ENCODE assay signal across 18 mouse cellular contexts in the genomic region with DNA sequence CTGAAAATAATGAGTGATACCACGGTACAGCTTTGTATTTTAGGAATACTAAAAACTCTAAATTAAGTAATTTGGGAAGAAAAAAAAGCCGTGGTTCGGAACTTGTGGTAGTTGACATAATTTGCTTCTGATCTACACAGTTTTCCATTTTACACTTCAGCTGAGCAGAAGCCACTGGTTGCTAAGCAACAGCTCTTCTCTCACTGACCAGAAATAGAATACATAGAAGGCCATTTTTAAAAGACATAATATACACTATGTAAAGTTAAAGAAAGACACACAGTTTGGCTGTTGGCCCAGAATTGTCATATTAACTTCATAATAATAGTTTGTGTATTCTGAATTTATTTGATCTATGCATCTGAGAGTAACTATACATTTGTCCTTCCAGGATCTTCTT. TPM values are rescaled to one million over a fixed set of nuclear protein-coding genes. Genes with fewer than 3 reads are reported as not detected.
DNase-seq lines count a peak whose midpoint lies in the region; ATAC-seq lines count a peak whose summit lies in the region.
"Had no signal": no experiment of that assay in that cellular context is flagged by ENCODE, and none has a peak within 500 bp of the region (broad histone marks: within the 10 kb centered on the region; RNA-seq: fewer than 3 reads in every experiment).

No protein-coding gene starts in this region.

- no peak overlapping the region for H3K9ac ChIP-seq in hindbrain, embryonic 14.5 days
- no peak overlapping the region for H3K9ac ChIP-seq in hindbrain, embryonic 13.5 days
- no peak overlapping the region for H3K9ac ChIP-seq in midbrain, embryonic 14.5 days (replicated peaks; ENCODE audit: low read length)
- H3K9ac ChIP-seq in midbrain, embryonic 13.5 days (replicated peaks), result no peak overlapping the region
- H3K9ac ChIP-seq: forebrain, embryonic 13.5 days; limb, embryonic 12.5 days; liver, embryonic 13.5 days had no signal

- no peak for ATAC-seq in hindbrain, embryonic 14.5 days (ENCODE audit: low FRiP score)
- ATAC-seq in hindbrain, embryonic 13.5 days (ENCODE audit: low FRiP score), result no peak
- no peak for ATAC-seq in midbrain, embryonic 14.5 days (ENCODE audit: low FRiP score, low TSS enrichment)
- ATAC-seq in midbrain, embryonic 13.5 days, result no peak
- ATAC-seq: forebrain, embryonic 13.5 days had no signal

- peak; percentile 46 for DNase-seq in hindbrain, embryonic 14.5 days (ENCODE audit: low spot score)
- DNase-seq in midbrain, embryonic 14.5 days, result peak; percentile 67
- DNase-seq in brain, adult 2 months (ENCODE audit: low read depth, low spot score), result peak; percentile 76
- DNase-seq in left cerebral cortex, postnatal 14 days (ENCODE audit: low spot score in 2 of 2), result peak; percentile 53 to 82
- DNase-seq in thymus, postnatal 0 days (ENCODE audit: low spot score), result no peak
- DNase-seq: cerebellum, postnatal 10 days; gastrocnemius, postnatal 14 days; heart, adult 2 months; heart, postnatal 10 days; kidney, adult 2 months; kidney, postnatal 14 days; liver, embryonic 13.5 days; lung, postnatal 10 days; thymus, postnatal 36 days had no signal

- H3K36me3 ChIP-seq in hindbrain, embryonic 14.5 days (replicated peaks; ENCODE audit: control insufficient read depth, insufficient read depth), result no peaks in the 10 kb centered on the region
- no peaks in the 10 kb centered on the region for H3K36me3 ChIP-seq in hindbrain, embryonic 13.5 days
- H3K36me3 ChIP-seq in midbrain, embryonic 14.5 days (ENCODE audit: control insufficient read depth, insufficient read depth, low read length), result no peaks in the 10 kb centered on the region
- H3K36me3 ChIP-seq in midbrain, embryonic 13.5 days, result no peaks in the 10 kb centered on the region
- H3K36me3 ChIP-seq: limb, embryonic 12.5 days; liver, embryonic 13.5 days had no signal

- no peak overlapping the region for H3K4me3 ChIP-seq in hindbrain, embryonic 14.5 days (replicated peaks; ENCODE audit: low read length)
- no peak overlapping the region for H3K4me3 ChIP-seq in hindbrain, embryonic 13.5 days
- no peak overlapping the region for H3K4me3 ChIP-seq in midbrain, embryonic 14.5 days (replicated peaks; ENCODE audit: low read depth, low read length)
- H3K4me3 ChIP-seq in midbrain, embryonic 13.5 days (replicated peaks), result no peak overlapping the region
- H3K4me3 ChIP-seq: forebrain, embryonic 13.5 days; heart, adult 2 months; limb, embryonic 12.5 days; liver, embryonic 13.5 days had no signal

- H3K27me3 ChIP-seq in hindbrain, embryonic 14.5 days (ENCODE audit: control insufficient read depth, insufficient read depth, low read length), result no peaks in the 10 kb centered on the region
- no peaks in the 10 kb centered on the region for H3K27me3 ChIP-seq in hindbrain, embryonic 13.5 days
- H3K27me3 ChIP-seq in midbrain, embryonic 14.5 days (ENCODE audit: control insufficient read depth, insufficient read depth, low read length), result no peaks in the 10 kb centered on the region
- no peaks in the 10 kb centered on the region for H3K27me3 ChIP-seq in midbrain, embryonic 13.5 days
- H3K27me3 ChIP-seq: forebrain, embryonic 13.5 days; limb, embryonic 12.5 days; liver, embryonic 13.5 days had no signal

- WGBS in hindbrain, embryonic 14.5 days, result 67% methylated on average over 3 of the region's 3 CpGs
- WGBS in hindbrain, embryonic 13.5 days, result 75% methylated on average over 3 of the region's 3 CpGs
- 62% methylated on average over 3 of the region's 3 CpGs for WGBS in midbrain, embryonic 14.5 days
- WGBS in midbrain, embryonic 13.5 days, result 62% methylated on average over 3 of the region's 3 CpGs

- no peaks in the 10 kb centered on the region for H3K4me1 ChIP-seq in hindbrain, embryonic 14.5 days (replicated peaks; ENCODE audit: control insufficient read depth, insufficient read depth, low read length)
- no peaks in the 10 kb centered on the region for H3K4me1 ChIP-seq in hindbrain, embryonic 13.5 days (replicated peaks)
- no peaks in the 10 kb centered on the region for H3K4me1 ChIP-seq in midbrain, embryonic 14.5 days (ENCODE audit: control insufficient read depth, insufficient read depth, low read length)
- H3K4me1 ChIP-seq in midbrain, embryonic 13.5 days (replicated peaks), result no peaks in the 10 kb centered on the region
- H3K4me1 ChIP-seq: forebrain, embryonic 13.5 days; limb, embryonic 12.5 days had no signal

- no peaks in the 10 kb centered on the region for H3K9me3 ChIP-seq in hindbrain, embryonic 14.5 days (ENCODE audit: control insufficient read depth, low read length)
- no peaks in the 10 kb centered on the region for H3K9me3 ChIP-seq in hindbrain, embryonic 13.5 days
- H3K9me3 ChIP-seq in midbrain, embryonic 14.5 days (ENCODE audit: control insufficient read depth, low read length), result no peaks in the 10 kb centered on the region
- no peaks in the 10 kb centered on the region for H3K9me3 ChIP-seq in midbrain, embryonic 13.5 days
- H3K9me3 ChIP-seq: forebrain, embryonic 13.5 days; limb, embryonic 12.5 days; liver, embryonic 13.5 days had no signal

- no peak overlapping the region for H3K4me2 ChIP-seq in hindbrain, embryonic 14.5 days (replicated peaks)
- no peak overlapping the region for H3K4me2 ChIP-seq in hindbrain, embryonic 13.5 days
- H3K4me2 ChIP-seq in midbrain, embryonic 14.5 days (ENCODE audit: low read length), result no peak overlapping the region
- H3K4me2 ChIP-seq in midbrain, embryonic 13.5 days (replicated peaks), result no peak overlapping the region
- H3K4me2 ChIP-seq: forebrain, embryonic 13.5 days; limb, embryonic 12.5 days; liver, embryonic 13.5 days had no signal

- H3K27ac ChIP-seq in hindbrain, embryonic 14.5 days, result no peak overlapping the region
- H3K27ac ChIP-seq in hindbrain, embryonic 13.5 days, result no peak overlapping the region
- H3K27ac ChIP-seq in midbrain, embryonic 14.5 days (replicated peaks; ENCODE audit: low read depth, low read length), result no peak overlapping the region
- H3K27ac ChIP-seq in midbrain, embryonic 13.5 days, result no peak overlapping the region
- H3K27ac ChIP-seq: forebrain, embryonic 13.5 days; heart, adult 2 months; limb, embryonic 12.5 days; liver, embryonic 13.5 days had no signal

- intact Hi-C loops in left cerebral cortex, postnatal 14 days (cut with DNase I), result no loop called here

RNA-seq across cellular contexts. Expression of a gene that starts 42.4 kb away (rescaled TPM):
- 229 and 263 TPM in 2 replicates for polyA plus RNA-seq in hindbrain, embryonic 14.5 days (2014; fragmentation: Nextera tagmentation; extraction: Ambion mirVana)
- 276 and 277 TPM in 2 replicates for polyA plus RNA-seq in hindbrain, embryonic 13.5 days (2015; fragmentation: Nextera tagmentation; extraction: Ambion mirVana)
- polyA plus RNA-seq in midbrain, embryonic 14.5 days (2014; fragmentation: Nextera tagmentation; extraction: Ambion mirVana), result 182 and 297 TPM in 2 replicates
- polyA plus RNA-seq in midbrain, embryonic 13.5 days (2015; fragmentation: Nextera tagmentation; extraction: Ambion mirVana), result 304 and 319 TPM in 2 replicates
- total RNA-seq in left cerebral cortex, postnatal 14 days (2021), result 100 to 1,000 TPM; 125 to 135 TPM
- 171 and 193 TPM in 2 replicates for polyA plus RNA-seq in thymus, postnatal 0 days (2015; fragmentation: Nextera tagmentation; extraction: Ambion mirVana)
